Mouse (Mus musculus): ENCODE results near the gene Mars. TPM values are rescaled to one million over a fixed set of nuclear protein-coding genes. Genes with fewer than 3 reads are reported as not detected.
A peak's percentile ranks its signal among the peaks of the same experiment; 100 is the strongest.

Gene Mars
- polyA plus RNA-seq, 1 experiment, result 155 TPM

DNA sequence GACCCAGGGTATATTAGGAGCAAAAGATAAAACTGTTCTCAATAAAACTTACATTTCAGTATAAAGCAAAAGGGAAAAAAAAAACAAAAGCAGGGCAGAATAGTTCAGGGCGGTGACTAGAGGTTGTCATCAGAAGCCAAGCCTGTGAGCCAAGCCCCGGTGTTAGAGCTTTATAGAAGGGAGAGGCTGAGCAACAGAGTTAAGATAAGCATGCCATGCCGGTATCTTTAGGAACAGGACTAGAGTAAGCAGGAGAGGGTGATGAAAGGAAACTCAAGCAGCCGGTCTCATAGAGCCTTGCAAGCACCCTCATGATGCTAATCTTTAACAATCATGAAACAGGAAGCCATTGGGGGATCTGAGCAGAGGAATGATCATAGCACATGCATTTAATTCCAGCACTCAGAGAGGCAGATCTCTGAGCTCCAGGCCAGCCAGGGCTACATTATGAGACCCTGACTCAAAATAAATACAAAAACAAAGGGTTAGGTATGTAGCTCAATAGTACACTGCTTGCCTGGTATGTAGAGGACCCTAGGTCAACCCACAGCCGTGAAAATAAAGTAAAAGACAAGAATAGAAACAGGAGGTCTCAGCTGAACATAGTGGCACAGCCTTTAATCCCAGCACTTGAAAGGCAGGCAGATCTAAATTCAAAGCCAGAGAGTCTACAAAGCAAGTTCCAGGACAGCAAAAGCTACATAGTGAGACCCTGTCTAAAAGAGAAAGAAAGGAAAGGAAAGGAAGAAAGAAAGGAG lies 19.5 kb downstream of the Mars start:
- H3K27me3 ChIP-seq (ENCODE audit: control insufficient read depth, insufficient read depth, insufficient read length), result no peaks in the 10 kb centered on the region
- peaks cover 55% of the 10 kb centered on the region for H3K36me3 ChIP-seq (ENCODE audit: control insufficient read depth, insufficient read depth)
- peak overlapping the region; percentile 41 for H3ac ChIP-seq (ENCODE audit: control insufficient read depth, insufficient read length, low read depth)
- H3K79me2 ChIP-seq (ENCODE audit: control insufficient read depth, insufficient read depth), result peaks cover 62% of the 10 kb centered on the region
- TF ChIP-seq MAX (IDR thresholded peaks at IDR 0.05) (no peak), MYOG (IDR thresholded peaks at IDR 0.05; ENCODE audit: control insufficient read depth, extremely low read depth, insufficient read length) (no peak), CTCF (IDR thresholded peaks at IDR 0.05; ENCODE audit: control insufficient read depth, insufficient read depth, insufficient read length) (no peak), CEBPB (IDR thresholded peaks at IDR 0.05; ENCODE audit: low read depth) (no peak), USF1 (IDR thresholded peaks at IDR 0.05; ENCODE audit: low read depth) (no peak), MYOD1 (IDR thresholded peaks at IDR 0.05; ENCODE audit: control insufficient read depth, insufficient read length, low read depth) (no peak), FOSL1 (IDR thresholded peaks at IDR 0.05; ENCODE audit: insufficient read depth, low read length, poor library complexity, severe bottlenecking) (no peak)
- peak overlapping the region; percentile 68 for H3K4me3 ChIP-seq (ENCODE audit: insufficient read depth, poor library complexity, severe bottlenecking)
- peaks cover 38% of the 10 kb centered on the region for H3K79me3 ChIP-seq (ENCODE audit: low read depth)

DNA sequence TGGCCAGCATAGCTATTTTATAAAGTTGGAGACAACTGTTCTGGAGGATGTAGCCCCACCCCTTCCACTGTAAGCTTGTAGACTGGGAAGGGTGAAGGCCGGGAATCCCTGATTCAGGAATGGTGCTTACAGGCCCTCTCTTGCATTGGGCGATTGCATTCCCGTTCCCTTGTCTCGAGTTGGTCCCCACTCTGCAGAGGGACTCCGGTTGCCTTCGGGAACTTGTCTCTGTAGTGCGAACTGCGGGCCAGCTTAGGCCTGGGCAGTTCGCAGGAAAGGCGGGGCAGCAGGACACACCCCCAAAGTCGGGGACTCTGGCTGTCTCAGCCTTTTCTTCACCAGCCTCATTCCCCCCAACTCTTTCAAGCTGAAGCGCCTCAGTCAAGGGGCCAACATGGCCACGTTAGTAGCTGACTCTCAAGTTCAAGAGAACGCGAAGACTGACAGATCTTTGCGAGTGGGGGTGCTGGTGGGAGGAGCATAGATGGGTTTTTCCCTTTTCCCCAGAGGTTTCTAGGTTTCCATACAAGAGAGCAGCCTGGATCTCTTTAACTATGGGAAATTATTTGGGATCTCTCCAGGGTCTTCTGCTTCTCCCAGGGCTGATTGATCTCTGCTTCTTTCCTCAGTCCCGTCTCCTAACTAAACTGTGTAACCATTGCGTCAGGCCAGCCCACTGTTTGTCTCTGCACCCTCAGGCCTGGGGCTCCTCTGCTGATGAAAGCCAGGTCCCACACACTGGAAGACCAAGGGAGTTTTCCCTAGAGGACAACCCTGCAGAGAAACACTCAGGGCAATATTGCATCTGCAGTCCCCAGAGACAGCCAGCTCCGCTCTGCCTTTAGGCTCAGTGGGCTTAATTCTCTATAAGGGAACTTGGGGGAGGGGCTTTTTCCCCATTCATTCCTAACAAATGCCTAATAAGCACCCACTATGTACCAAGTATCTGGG lies 20.4 kb downstream of the Mars start:
- peaks cover 70% of the 10 kb centered on the region for H3K79me2 ChIP-seq (ENCODE audit: control insufficient read depth, insufficient read depth)
- H3ac ChIP-seq (ENCODE audit: control insufficient read depth, insufficient read length, low read depth), result peak overlapping the region; percentile 89
- H3K27me3 ChIP-seq (ENCODE audit: control insufficient read depth, insufficient read depth, insufficient read length), result no peaks in the 10 kb centered on the region
- H3K79me3 ChIP-seq (ENCODE audit: low read depth), result peaks cover 45% of the 10 kb centered on the region
- peak overlapping the region; percentile 68 for H3K4me3 ChIP-seq (ENCODE audit: insufficient read depth, poor library complexity, severe bottlenecking)
- peaks cover 48% of the 10 kb centered on the region for H3K36me3 ChIP-seq (ENCODE audit: control insufficient read depth, insufficient read depth)
- TF ChIP-seq CEBPB (IDR thresholded peaks at IDR 0.05; ENCODE audit: low read depth), result no peak
- TF ChIP-seq MAX (IDR thresholded peaks at IDR 0.05), result no peak
- no peak for TF ChIP-seq MYOG (IDR thresholded peaks at IDR 0.05; ENCODE audit: control insufficient read depth, extremely low read depth, insufficient read length)
- no peak for TF ChIP-seq USF1 (IDR thresholded peaks at IDR 0.05; ENCODE audit: low read depth)
- no peak for TF ChIP-seq CTCF (IDR thresholded peaks at IDR 0.05; ENCODE audit: control insufficient read depth, insufficient read depth, insufficient read length)
- TF ChIP-seq FOSL1 (IDR thresholded peaks at IDR 0.05; ENCODE audit: insufficient read depth, low read length, poor library complexity, severe bottlenecking), result no peak
- no peak for TF ChIP-seq MYOD1 (IDR thresholded peaks at IDR 0.05; ENCODE audit: control insufficient read depth, insufficient read length, low read depth)

DNA sequence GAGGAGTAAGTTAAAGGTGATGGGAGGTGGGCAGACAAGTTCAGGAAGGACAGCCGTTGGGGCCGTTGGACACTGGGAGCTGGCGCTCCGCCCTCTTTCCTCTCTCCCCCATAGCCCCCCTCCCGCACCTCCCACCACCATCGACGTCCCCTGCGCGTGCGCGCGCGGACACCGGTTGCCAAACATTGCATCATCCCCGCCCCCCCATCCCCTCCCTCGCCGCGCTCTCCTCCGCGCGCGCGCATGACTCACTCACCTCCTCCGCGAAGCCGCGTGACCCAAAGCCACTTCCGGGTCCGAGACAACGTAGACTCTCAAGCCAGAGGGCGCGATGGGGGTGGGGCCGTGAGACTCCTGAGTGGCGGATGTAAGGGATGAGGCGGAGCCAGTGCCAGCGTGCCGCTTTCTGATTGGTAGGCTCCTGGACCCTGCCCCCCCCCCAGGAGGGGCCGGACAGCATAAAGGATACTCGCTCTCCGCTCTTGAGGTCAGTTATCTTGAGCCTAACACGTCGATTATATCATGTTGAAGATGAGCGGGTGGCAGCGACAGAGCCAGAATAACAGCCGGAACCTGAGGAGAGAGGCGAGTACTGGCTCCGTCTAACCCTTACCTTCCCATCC lies 21.2 kb downstream of the Mars start:
- Histone ChIP-seq H3K79me2 (ENCODE audit: control insufficient read depth, insufficient read depth) (peaks cover 76% of the 10 kb centered on the region), H3K27me3 (ENCODE audit: control insufficient read depth, insufficient read depth, insufficient read length) (no peaks in the 10 kb centered on the region), H3ac (ENCODE audit: control insufficient read depth, insufficient read length, low read depth) (peak overlapping the region; percentile 89), H3K4me3 (ENCODE audit: insufficient read depth, poor library complexity, severe bottlenecking) (peak overlapping the region; percentile 78), H3K79me3 (ENCODE audit: low read depth) (peaks cover 45% of the 10 kb centered on the region), H3K36me3 (ENCODE audit: control insufficient read depth, insufficient read depth) (peaks cover 47% of the 10 kb centered on the region)
- TF ChIP-seq USF1 (IDR thresholded peaks at IDR 0.05; ENCODE audit: low read depth), result peak; percentile 81
- no peak for TF ChIP-seq FOSL1 (IDR thresholded peaks at IDR 0.05; ENCODE audit: insufficient read depth, low read length, poor library complexity, severe bottlenecking)
- no peak for TF ChIP-seq MYOG (IDR thresholded peaks at IDR 0.05; ENCODE audit: control insufficient read depth, extremely low read depth, insufficient read length)
- TF ChIP-seq CEBPB (IDR thresholded peaks at IDR 0.05; ENCODE audit: low read depth), result peak; percentile 94
- TF ChIP-seq MYOD1 (IDR thresholded peaks at IDR 0.05; ENCODE audit: control insufficient read depth, insufficient read length, low read depth), result no peak
- TF ChIP-seq CTCF (IDR thresholded peaks at IDR 0.05; ENCODE audit: control insufficient read depth, insufficient read depth, insufficient read length), result no peak
- TF ChIP-seq MAX (IDR thresholded peaks at IDR 0.05), result peak; percentile 85

DNA sequence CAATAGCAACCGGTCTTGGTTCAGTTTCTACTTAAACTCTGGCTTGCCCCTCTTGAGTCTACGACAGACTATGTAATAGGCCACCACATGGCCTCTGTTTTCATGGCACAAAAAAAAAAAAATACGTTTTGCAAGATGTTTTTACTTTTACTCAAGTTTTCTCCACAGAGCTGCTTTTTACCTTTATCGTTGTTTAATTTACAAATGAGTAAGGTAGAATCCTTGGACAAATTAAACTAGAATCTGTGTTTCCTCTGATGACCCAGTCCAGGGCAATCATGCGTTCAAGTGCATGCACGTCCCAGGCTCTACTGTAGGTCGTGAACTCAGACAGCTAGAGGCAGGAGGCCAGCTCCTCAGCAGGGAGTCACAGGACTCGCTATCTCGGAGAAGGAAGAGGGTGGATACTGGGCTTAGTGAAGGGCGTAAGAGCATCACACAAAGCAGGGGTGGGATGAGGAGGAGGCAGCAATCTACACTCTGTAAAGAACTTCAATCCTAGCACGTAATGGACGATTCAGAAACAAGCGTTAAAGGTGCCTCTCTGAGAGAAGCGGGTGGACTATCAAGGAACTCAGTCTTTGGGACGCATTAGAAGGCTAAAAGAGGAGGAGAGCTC lies 21.9 kb downstream of the Mars start:
- Histone ChIP-seq H3K27me3 (ENCODE audit: control insufficient read depth, insufficient read depth, insufficient read length) (no peaks in the 10 kb centered on the region), H3K79me2 (ENCODE audit: control insufficient read depth, insufficient read depth) (peaks cover 69% of the 10 kb centered on the region), H3ac (ENCODE audit: control insufficient read depth, insufficient read length, low read depth) (peak overlapping the region; percentile 60), H3K36me3 (ENCODE audit: control insufficient read depth, insufficient read depth) (peaks cover 45% of the 10 kb centered on the region), H3K4me3 (ENCODE audit: insufficient read depth, poor library complexity, severe bottlenecking) (peak overlapping the region; percentile 78), H3K79me3 (ENCODE audit: low read depth) (peaks cover 45% of the 10 kb centered on the region)
- TF ChIP-seq CTCF (IDR thresholded peaks at IDR 0.05; ENCODE audit: control insufficient read depth, insufficient read depth, insufficient read length) (no peak), CEBPB (IDR thresholded peaks at IDR 0.05; ENCODE audit: low read depth) (no peak), MAX (IDR thresholded peaks at IDR 0.05) (no peak), MYOG (IDR thresholded peaks at IDR 0.05; ENCODE audit: control insufficient read depth, extremely low read depth, insufficient read length) (no peak), FOSL1 (IDR thresholded peaks at IDR 0.05; ENCODE audit: insufficient read depth, low read length, poor library complexity, severe bottlenecking) (no peak), MYOD1 (IDR thresholded peaks at IDR 0.05; ENCODE audit: control insufficient read depth, insufficient read length, low read depth) (no peak)

Measured in C2C12 (cell line).